Mouse (Mus musculus) A20 (cell line): Measurements from ENCODE around the gene Lgals2.

ENCODE experiments used
- DNase-seq: peaks from one replicate; pipeline ENCODE4 v3.0.0-alpha.2; 2011; ENCODE audit warnings: low read depth, low spot score

Lgals2 gene

DNA sequence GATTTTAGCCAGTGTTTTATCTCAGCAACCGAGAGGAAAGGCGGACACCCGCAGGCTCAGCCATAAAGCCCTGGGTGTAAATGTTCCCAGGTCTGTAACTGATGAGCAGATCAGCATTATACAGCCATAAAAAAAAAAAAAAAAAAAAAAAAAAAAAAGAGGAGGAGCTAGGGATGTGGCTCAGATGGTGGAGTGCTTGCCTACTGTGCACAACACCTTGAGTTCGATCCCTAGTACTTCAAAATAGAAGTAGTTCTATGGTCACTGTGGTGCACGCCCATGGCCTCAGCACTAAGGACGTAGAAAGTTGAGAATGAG is 39.3 kb downstream of the Lgals2 start:
- no peak for DNase-seq

DNA sequence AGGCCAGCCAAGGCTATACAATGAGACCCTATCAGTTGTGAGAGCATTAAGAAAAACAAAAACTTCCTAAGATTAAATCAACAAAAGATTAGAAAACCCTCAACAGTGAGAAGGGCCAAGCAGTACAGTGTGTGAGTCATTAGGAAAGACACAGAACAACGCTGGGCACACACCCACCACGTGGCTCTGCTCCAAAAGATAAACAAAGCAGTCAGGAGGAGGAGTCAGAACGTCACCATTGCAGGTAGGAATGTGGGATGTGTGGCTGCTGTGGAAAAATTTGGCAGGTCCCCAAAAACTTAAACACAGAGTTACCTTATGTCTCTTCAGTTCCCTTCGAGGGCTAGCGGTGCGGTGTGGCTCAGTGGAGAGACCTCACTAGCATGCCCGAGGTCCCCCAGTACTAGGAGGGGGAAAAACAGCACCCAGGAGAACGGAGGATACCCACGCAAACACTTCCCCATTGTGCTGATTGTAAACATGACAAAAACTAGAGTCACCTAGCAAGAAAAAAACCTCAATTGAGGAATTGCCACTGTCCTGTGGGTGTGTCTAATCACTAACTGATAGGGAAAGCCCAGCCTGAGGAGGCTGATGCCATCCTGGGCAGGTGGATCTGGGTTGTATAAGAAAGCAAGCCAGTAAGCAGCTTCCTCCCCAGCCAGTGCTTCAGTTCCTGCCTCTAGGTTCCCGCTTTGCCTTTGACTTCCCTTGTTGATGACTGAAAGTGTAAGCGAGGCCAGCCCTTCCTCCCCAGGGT is 39.8 kb downstream of the Lgals2 start:
- no peak for DNase-seq

- no peak for DNase-seq
Observed at GRCm38 (mm10) chr15:78813603-78814002, 41.7 kb downstream of the Lgals2 start.

DNA sequence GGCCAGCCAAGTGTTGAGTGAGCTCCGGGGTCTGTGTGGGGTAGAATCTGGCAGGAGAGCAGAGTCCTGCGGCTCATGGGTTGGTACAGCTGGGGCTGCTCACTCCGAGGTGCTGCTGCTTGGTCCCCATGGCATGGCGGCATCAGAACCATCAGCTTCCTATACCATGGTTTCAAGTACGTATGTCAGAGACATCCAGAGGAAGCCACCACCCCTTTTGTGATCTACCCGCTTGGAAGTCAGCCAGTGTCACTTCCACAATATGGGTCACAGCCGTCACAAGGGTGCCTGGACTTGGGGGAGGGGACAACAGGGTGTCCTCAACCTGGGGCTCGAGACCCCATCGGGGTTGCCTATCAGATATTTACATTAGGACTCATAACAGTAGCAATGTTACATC is 45.2 kb downstream of the Lgals2 start:
- DNase-seq, result no peak

GRCm38 (mm10) chr15:78809739-78810138 is 45.6 kb downstream of the Lgals2 start:
- DNase-seq, result no peak

GRCm38 (mm10) chr15:78808980-78809379 is 46.3 kb downstream of the Lgals2 start:
- no peak for DNase-seq

GRCm38 (mm10) chr15:78807141-78807540 is 48.2 kb downstream of the Lgals2 start:
- no peak for DNase-seq

DNA sequence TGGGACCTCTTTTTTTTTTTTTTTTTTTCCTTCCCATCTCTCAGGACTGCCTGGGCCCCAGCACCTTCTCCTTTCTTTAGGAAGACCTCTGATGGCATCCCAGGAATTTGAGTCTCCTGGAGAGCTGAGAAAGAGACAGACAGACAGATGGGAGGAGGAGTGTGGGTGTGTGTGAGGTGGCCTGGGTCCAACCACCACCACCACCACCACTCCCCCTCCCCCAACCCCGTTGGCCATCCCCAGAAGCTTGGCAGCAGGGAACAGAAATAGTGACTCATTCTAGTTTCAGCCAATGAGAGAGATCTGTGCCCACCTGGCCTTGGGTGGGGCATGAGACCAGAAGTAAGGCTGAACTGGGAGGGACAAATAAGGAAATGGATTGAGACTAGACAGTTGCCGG is 48.7 kb downstream of the Lgals2 start:
- DNase-seq, result no peak

- DNase-seq, result no peak
Observed at GRCm38 (mm10) chr15:78805351-78805750, 50.0 kb downstream of the Lgals2 start.

- DNase-seq, result no peak
Observed at GRCm38 (mm10) chr15:78804326-78804725, 51.0 kb downstream of the Lgals2 start.

GRCm38 (mm10) chr15:78803499-78803900 is 51.8 kb downstream of the Lgals2 start:
- no peak for DNase-seq

- DNase-seq, result no peak
Observed at GRCm38 (mm10) chr15:78802776-78803391, 52.4 kb downstream of the Lgals2 start, which contains the start of gene Card10. TSS of gene Card10 (minus strand) at chr15:78803042.

DNA sequence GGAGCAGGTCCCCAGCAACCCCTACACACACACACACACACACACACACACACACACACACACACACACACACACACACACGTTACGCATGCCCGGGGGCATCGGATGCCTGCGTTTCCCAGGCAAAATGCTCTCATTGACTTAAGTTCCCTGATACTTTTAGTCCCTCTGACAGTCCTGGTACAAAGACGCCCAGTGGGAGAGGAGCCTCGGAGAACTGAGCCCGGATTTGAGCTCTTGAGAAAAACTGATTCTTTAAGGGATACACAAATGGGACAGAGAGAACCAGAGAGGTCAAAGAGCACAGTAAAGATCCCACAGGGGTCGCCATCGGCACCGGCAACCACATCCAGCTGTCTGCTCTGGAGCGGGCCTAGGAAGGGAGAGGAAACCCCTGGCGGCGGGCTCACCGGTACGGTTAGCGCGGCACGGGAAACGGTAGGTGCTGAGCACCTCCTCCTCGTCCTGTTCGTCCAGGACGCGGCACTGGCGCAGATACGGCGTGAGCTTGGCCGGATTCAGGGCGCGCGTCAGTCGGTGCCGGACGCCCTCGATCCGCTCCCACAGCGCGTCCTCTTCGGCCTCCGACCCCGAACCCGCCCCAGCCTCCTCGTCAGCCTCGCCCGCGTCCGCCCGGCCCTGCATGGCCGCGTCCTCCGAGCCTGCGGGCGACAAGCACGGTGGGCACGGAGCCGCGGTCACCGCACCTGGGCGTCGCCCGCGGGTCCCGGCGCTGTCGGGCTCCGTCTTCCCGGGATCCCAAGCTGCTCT is 53.2 kb downstream of the Lgals2 start:
- no peak for DNase-seq

- no peak for DNase-seq
Observed at GRCm38 (mm10) chr15:78801571-78801970, 53.8 kb downstream of the Lgals2 start.
